Mouse (Mus musculus): Measurements from ENCODE around the gene Rpsa. TPM values are rescaled to one million over a fixed set of nuclear protein-coding genes. Genes with fewer than 3 reads are reported as not detected.

The Rpsa gene
- total and polyA plus RNA-seq, 3 experiments = 726 to 4,532 (median 1,827) TPM

DNA sequence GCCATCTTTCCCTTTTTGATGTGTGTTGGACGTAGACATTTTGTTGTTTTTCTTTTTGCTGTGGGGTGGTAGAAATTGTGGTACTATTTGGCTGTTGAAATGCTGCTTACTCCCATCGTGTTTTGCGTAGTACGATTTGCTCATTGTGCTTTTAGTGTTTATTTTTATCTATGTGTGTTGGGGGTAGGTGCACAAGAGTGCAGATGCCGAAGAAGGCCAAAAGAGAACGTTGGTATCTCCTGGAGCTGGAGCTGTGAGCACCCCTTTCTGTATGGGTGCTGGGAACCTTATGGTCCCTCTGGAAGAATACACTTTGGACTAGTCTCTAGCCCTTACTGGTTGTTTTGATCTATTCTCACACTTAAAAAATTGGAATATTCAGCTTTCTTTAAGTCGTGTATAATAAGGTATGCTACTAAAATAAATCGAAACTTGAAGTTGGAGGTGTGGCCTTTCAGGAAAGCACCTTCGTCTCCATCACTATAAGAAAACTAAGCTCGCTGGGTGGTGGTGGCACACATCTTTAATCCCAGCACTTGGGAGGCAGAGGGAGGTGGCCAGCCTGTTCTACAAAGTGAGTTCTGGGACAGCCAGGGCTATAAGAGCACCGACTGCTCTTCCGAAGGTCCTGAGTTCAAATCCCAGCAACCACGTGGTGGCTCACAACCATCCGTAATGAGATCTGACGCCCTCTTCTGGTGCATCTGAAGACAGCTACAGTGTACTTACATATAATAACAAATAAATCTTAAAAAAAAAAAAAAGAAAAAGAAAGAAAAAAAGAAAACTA is 16.1 kb upstream of the Rpsa start:
- H3K4me3 ChIP-seq (ENCODE audit: control insufficient read depth in 1 of 2, insufficient read depth in 1 of 2, low read depth in 2 of 2, low read length in 2 of 2) = peak overlapping the region; percentile 54 to 66
- peaks cover 0 to 29% of the 10 kb centered on the region in 2 experiments; a peak in 2 of 4 replicates for H3K36me3 ChIP-seq (ENCODE audit: control insufficient read depth in 1 of 2, insufficient read depth in 2 of 2, low read length in 2 of 2)
- H3K27me3 ChIP-seq (ENCODE audit: control insufficient read depth in 1 of 2, insufficient read depth in 2 of 2, low read length in 2 of 2) = no peaks in the 10 kb centered on the region
- peak overlapping the region; percentile 97 for H3K27ac ChIP-seq (ENCODE audit: control insufficient read depth, low read depth, low read length)
- peaks cover 14 to 31% of the 10 kb centered on the region in 2 experiments for H3K4me1 ChIP-seq (ENCODE audit: control insufficient read depth in 1 of 2, insufficient read depth in 2 of 2, low read length in 2 of 2)
- DNase-seq (ENCODE audit: low read depth, low spot score) = no peak
- peak overlapping the region; percentile 76 for H3K9ac ChIP-seq (ENCODE audit: control insufficient read depth, low read depth, low read length, poor library complexity, severe bottlenecking)
- H3K79me2 ChIP-seq (ENCODE audit: control insufficient read depth, insufficient read depth, low read length, poor library complexity) = peaks cover 27% of the 10 kb centered on the region
- TF ChIP-seq USF1 (IDR thresholded peaks at IDR 0.05; ENCODE audit: low read depth, low read length) (peak; percentile 57; the same call in 1 of the 2 replicates), ETS1 (IDR thresholded peaks at IDR 0.05; ENCODE audit: low read depth, low read length) (0 out of 2 replicates have a peak, but pooled peaks have one; percentile 25), RAD21 (IDR thresholded peaks at IDR 0.05; ENCODE audit: low read depth, low read length) (no peak), MYC (IDR thresholded peaks at IDR 0.05; ENCODE audit: low read depth, low read length) (0 out of 2 replicates have a peak, but pooled peaks have one; percentile 56), POLR2AphosphoS5 (IDR thresholded peaks at IDR 0.05; ENCODE audit: borderline replicate concordance, low read depth, low read length) (no peak), TBP (IDR thresholded peaks at IDR 0.05; ENCODE audit: low read depth, low read length) (peak; percentile 12; the same call in 1 of the 2 replicates), MAX (IDR thresholded peaks at IDR 0.05; ENCODE audit: low read length) (peak; percentile 45; the same call in 1 of the 2 replicates), USF2 (IDR thresholded peaks at IDR 0.05; ENCODE audit: borderline replicate concordance in 1 of 2, insufficient read depth in 1 of 2, low read depth in 1 of 2, low read length in 2 of 2) (no peak)
- H3K9me3 ChIP-seq (replicated peaks; ENCODE audit: insufficient read depth, low read length) = no peaks in the 10 kb centered on the region

DNA sequence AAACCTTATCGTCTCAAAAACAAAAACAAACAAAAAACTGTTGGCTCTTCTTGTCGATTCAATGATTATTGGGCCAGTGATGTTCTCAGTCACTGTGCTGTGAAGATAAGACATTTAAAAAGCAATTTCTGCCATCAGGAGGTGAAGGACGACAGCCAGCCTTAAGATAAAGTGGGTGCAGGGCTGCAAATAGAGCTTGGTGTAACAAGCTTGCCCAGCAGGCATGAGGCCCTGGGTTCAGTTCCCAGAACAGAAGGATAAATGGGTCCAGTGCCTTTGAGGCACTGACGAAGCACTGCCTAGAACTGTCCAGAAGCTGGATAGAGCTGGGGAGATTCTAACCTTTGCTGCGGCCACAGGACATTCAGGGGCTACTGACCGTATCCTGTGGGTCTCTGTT is 15.0 kb upstream of the Rpsa start:
- Histone ChIP-seq H3K4me1 (ENCODE audit: control insufficient read depth in 1 of 2, insufficient read depth in 2 of 2, low read length in 2 of 2) (peaks cover 21 to 41% of the 10 kb centered on the region in 2 experiments), H3K79me2 (ENCODE audit: control insufficient read depth, insufficient read depth, low read length, poor library complexity) (peaks cover 37% of the 10 kb centered on the region), H3K4me3 (ENCODE audit: control insufficient read depth in 1 of 2, insufficient read depth in 1 of 2, low read depth in 2 of 2, low read length in 2 of 2) (no peak overlapping the region; a peak in 1 of 4 replicates), H3K27me3 (ENCODE audit: control insufficient read depth in 1 of 2, insufficient read depth in 2 of 2, low read length in 2 of 2) (no peaks in the 10 kb centered on the region), H3K27ac (ENCODE audit: control insufficient read depth, low read depth, low read length) (peak overlapping the region; percentile 97), H3K9me3 (replicated peaks; ENCODE audit: insufficient read depth, low read length) (no peaks in the 10 kb centered on the region), H3K36me3 (ENCODE audit: control insufficient read depth in 1 of 2, insufficient read depth in 2 of 2, low read length in 2 of 2) (peaks cover 7 to 39% of the 10 kb centered on the region in 2 experiments), H3K9ac (ENCODE audit: control insufficient read depth, low read depth, low read length, poor library complexity, severe bottlenecking) (peak overlapping the region; percentile 16)
- DNase-seq (ENCODE audit: low read depth, low spot score) = peak; percentile 74
- TF ChIP-seq KAT2A (conservative IDR thresholded peaks at IDR 0.05; ENCODE audit: low read depth, low read length) = no peak
- peak; percentile 45; the same call in 1 of the 2 replicates for TF ChIP-seq HCFC1 (IDR thresholded peaks at IDR 0.05; ENCODE audit: low read depth, low read length)
- no peak for TF ChIP-seq SMC3 (IDR thresholded peaks at IDR 0.05; ENCODE audit: low read depth, low read length)
- 0 out of 2 replicates have a peak, but pooled peaks have one; percentile 18 for TF ChIP-seq USF1 (IDR thresholded peaks at IDR 0.05; ENCODE audit: low read depth, low read length)
- TF ChIP-seq POLR2AphosphoS2 (IDR thresholded peaks at IDR 0.05; ENCODE audit: low read length) = no peak
- TF ChIP-seq POLR2A (IDR thresholded peaks at IDR 0.05; ENCODE audit: control insufficient read depth in 1 of 2, insufficient read depth in 1 of 2, low read depth in 1 of 2, low read length in 2 of 2, poor library complexity in 1 of 2) = peak in 1 of 2 experiments; percentile 34; a peak in 1 of 4 replicates
- TF ChIP-seq ZKSCAN1 (IDR thresholded peaks at IDR 0.05; ENCODE audit: low read depth, low read length) = no peak
- 0 out of 2 replicates have a peak, but pooled peaks have one; percentile 23 for TF ChIP-seq MEF2A (IDR thresholded peaks at IDR 0.05; ENCODE audit: extremely low read depth, insufficient replicate concordance, low read depth, low read length, poor library complexity, severe bottlenecking)
- peak; percentile 50; the same call in 1 of the 2 replicates for TF ChIP-seq BHLHE40 (IDR thresholded peaks at IDR 0.05; ENCODE audit: borderline replicate concordance, low read depth, low read length)
- TF ChIP-seq TAL1 (IDR thresholded peaks at IDR 0.05; ENCODE audit: low read length) = peak; percentile 76
- TF ChIP-seq MAZ (IDR thresholded peaks at IDR 0.05; ENCODE audit: low read depth, low read length) = peak; percentile 66; the same call in 1 of the 2 replicates
- no peak for TF ChIP-seq CTCF (IDR thresholded peaks at IDR 0.05 in 2 of 3, conservative IDR thresholded peaks at IDR 0.05 in 1 of 3; ENCODE audit: control insufficient read depth in 1 of 3, insufficient read depth in 1 of 3, low read depth in 2 of 3, low read length in 3 of 3, poor library complexity in 1 of 3, severe bottlenecking in 1 of 3)
- no peak for TF ChIP-seq JUND (IDR thresholded peaks at IDR 0.05; ENCODE audit: low read depth, low read length)
- TF ChIP-seq CHD1 (IDR thresholded peaks at IDR 0.05; ENCODE audit: low read depth, low read length) = no peak
- TF ChIP-seq E2F4 (IDR thresholded peaks at IDR 0.05; ENCODE audit: borderline replicate concordance, low read depth, low read length) = no peak
- no peak for TF ChIP-seq NELFE (IDR thresholded peaks at IDR 0.05; ENCODE audit: low read depth, low read length)
- peak; percentile 88 for TF ChIP-seq SIN3A (IDR thresholded peaks at IDR 0.05; ENCODE audit: low read length)
- 0 out of 2 replicates have a peak, but pooled peaks have one; percentile 45 for TF ChIP-seq MAFK (IDR thresholded peaks at IDR 0.05; ENCODE audit: borderline replicate concordance, low read depth, low read length)
- no peak for TF ChIP-seq ZC3H11A (IDR thresholded peaks at IDR 0.05; ENCODE audit: low read depth, low read length)
- TF ChIP-seq RAD21 (IDR thresholded peaks at IDR 0.05; ENCODE audit: low read depth, low read length) = no peak
- TF ChIP-seq USF2 (IDR thresholded peaks at IDR 0.05; ENCODE audit: borderline replicate concordance in 1 of 2, insufficient read depth in 1 of 2, low read depth in 1 of 2, low read length in 2 of 2) = no peak
- peak; percentile 89 for TF ChIP-seq GATA1 (IDR thresholded peaks at IDR 0.05; ENCODE audit: low read depth, low read length)
- no peak for TF ChIP-seq POLR2AphosphoS5 (IDR thresholded peaks at IDR 0.05; ENCODE audit: borderline replicate concordance, low read depth, low read length)
- TF ChIP-seq MAX (IDR thresholded peaks at IDR 0.05; ENCODE audit: low read length) = peak; percentile 45; the same call in 1 of the 2 replicates
- TF ChIP-seq MYB (IDR thresholded peaks at IDR 0.05; ENCODE audit: low read depth, low read length) = no peak; the same call in 1 of the 2 replicates
